Mouse (Mus musculus): ENCODE data around the gene Uox. TPM values are rescaled to one million over a fixed set of nuclear protein-coding genes. Genes with fewer than 3 reads are reported as not detected.

The Uox gene
- polyA plus RNA-seq, 1 experiment from 2014 or later: not detected

GRCm38 (mm10) chr3:146610322-146610721 lies 40.1 kb downstream of the Uox start:
- Histone ChIP-seq H3K9ac (replicated peaks; ENCODE audit: low read depth, low read length) (no peak overlapping the region), H3K27me3 (ENCODE audit: control insufficient read depth, insufficient read depth, low read length) (no peaks in the 10 kb centered on the region), H3K4me2 (replicated peaks; ENCODE audit: low read depth, low read length) (no peak overlapping the region), H3K4me1 (ENCODE audit: control insufficient read depth, insufficient read depth, low read length) (no peaks in the 10 kb centered on the region), H3K9me3 (ENCODE audit: control insufficient read depth, low read depth, low read length) (no peaks in the 10 kb centered on the region), H3K36me3 (ENCODE audit: control insufficient read depth, insufficient read depth, low read length) (no peaks in the 10 kb centered on the region), H3K4me3 (ENCODE audit: low read depth, low read length) (no peak overlapping the region), H3K27ac (ENCODE audit: low read length) (no peak overlapping the region)
- no peak for ATAC-seq (ENCODE audit: insufficient number of reproducible peaks, insufficient read depth, low FRiP score, low read depth)
- WGBS: 85% methylated on average over 10 of the region's 10 CpGs

DNA sequence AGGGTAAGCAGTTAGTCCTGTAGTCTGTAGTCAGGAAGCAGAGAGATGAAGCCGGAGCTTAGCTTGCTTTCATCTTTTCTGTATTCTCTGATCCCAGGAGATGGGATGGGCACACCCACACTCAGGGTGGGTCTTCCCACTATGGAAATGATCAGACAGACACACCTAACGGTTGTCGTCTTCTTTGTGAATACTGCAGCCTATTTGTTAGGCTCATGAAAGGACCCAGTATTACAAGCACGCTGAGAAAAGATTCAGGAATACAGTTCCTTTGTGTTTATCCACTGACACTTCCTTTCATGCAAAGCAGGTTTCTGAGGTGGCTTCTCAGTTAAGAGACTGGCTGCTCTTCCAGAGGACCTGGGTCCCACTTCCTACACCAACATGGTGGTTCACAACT lies 41.0 kb downstream of the Uox start:
- H3K9me3 ChIP-seq (ENCODE audit: control insufficient read depth, low read depth, low read length): no peaks in the 10 kb centered on the region
- no peak overlapping the region for H3K9ac ChIP-seq (replicated peaks; ENCODE audit: low read depth, low read length)
- no peaks in the 10 kb centered on the region for H3K27me3 ChIP-seq (ENCODE audit: control insufficient read depth, insufficient read depth, low read length)
- no peak overlapping the region for H3K4me2 ChIP-seq (replicated peaks; ENCODE audit: low read depth, low read length)
- H3K27ac ChIP-seq (ENCODE audit: low read length): no peak overlapping the region
- no peak for ATAC-seq (ENCODE audit: insufficient number of reproducible peaks, insufficient read depth, low FRiP score, low read depth)
- no peaks in the 10 kb centered on the region for H3K36me3 ChIP-seq (ENCODE audit: control insufficient read depth, insufficient read depth, low read length)
- no peaks in the 10 kb centered on the region for H3K4me1 ChIP-seq (ENCODE audit: control insufficient read depth, insufficient read depth, low read length)
- WGBS: 79% methylated on average over 4 of the region's 4 CpGs
- no peak overlapping the region for H3K4me3 ChIP-seq (ENCODE audit: low read depth, low read length)

GRCm38 (mm10) chr3:146611821-146612220 lies 41.6 kb downstream of the Uox start:
- H3K4me2 ChIP-seq (replicated peaks; ENCODE audit: low read depth, low read length): no peak overlapping the region
- H3K4me3 ChIP-seq (ENCODE audit: low read depth, low read length): no peak overlapping the region
- 82% methylated on average over 4 of the region's 4 CpGs for WGBS
- H3K27ac ChIP-seq (ENCODE audit: low read length): no peak overlapping the region
- no peak for ATAC-seq (ENCODE audit: insufficient number of reproducible peaks, insufficient read depth, low FRiP score, low read depth)
- H3K9ac ChIP-seq (replicated peaks; ENCODE audit: low read depth, low read length): no peak overlapping the region
- no peaks in the 10 kb centered on the region for H3K27me3 ChIP-seq (ENCODE audit: control insufficient read depth, insufficient read depth, low read length)
- H3K9me3 ChIP-seq (ENCODE audit: control insufficient read depth, low read depth, low read length): no peaks in the 10 kb centered on the region
- H3K4me1 ChIP-seq (ENCODE audit: control insufficient read depth, insufficient read depth, low read length): no peaks in the 10 kb centered on the region
- no peaks in the 10 kb centered on the region for H3K36me3 ChIP-seq (ENCODE audit: control insufficient read depth, insufficient read depth, low read length)

GRCm38 (mm10) chr3:146615496-146615895 lies 45.3 kb downstream of the Uox start, which contains the start of gene Dnase2b:
Gene Dnase2b (minus strand): TSS chr3:146615596.
- 90% methylated on average over 4 of the region's 4 CpGs for WGBS
- Histone ChIP-seq H3K4me3 (ENCODE audit: low read depth, low read length) (no peak within 1 kb of the TSS), H3K4me1 (ENCODE audit: control insufficient read depth, insufficient read depth, low read length) (no peaks in the 10 kb centered on the region), H3K36me3 (ENCODE audit: control insufficient read depth, insufficient read depth, low read length) (no peaks in the 10 kb centered on the region), H3K9ac (replicated peaks; ENCODE audit: low read depth, low read length) (no peak within 1 kb of the TSS), H3K27me3 (ENCODE audit: control insufficient read depth, insufficient read depth, low read length) (no peaks in the 10 kb centered on the region), H3K27ac (ENCODE audit: low read length) (no peak within 1 kb of the TSS), H3K4me2 (replicated peaks; ENCODE audit: low read depth, low read length) (no peak within 1 kb of the TSS), H3K9me3 (ENCODE audit: control insufficient read depth, low read depth, low read length) (no peaks in the 10 kb centered on the region)
- ATAC-seq (ENCODE audit: insufficient number of reproducible peaks, insufficient read depth, low FRiP score, low read depth): no peak

- no peak overlapping the region for H3K4me2 ChIP-seq (replicated peaks; ENCODE audit: low read depth, low read length)
- no peaks in the 10 kb centered on the region for H3K9me3 ChIP-seq (ENCODE audit: control insufficient read depth, low read depth, low read length)
- H3K4me1 ChIP-seq (ENCODE audit: control insufficient read depth, insufficient read depth, low read length): no peaks in the 10 kb centered on the region
- H3K9ac ChIP-seq (replicated peaks; ENCODE audit: low read depth, low read length): no peak overlapping the region
- H3K36me3 ChIP-seq (ENCODE audit: control insufficient read depth, insufficient read depth, low read length): no peaks in the 10 kb centered on the region
- WGBS: 67% methylated on average over 5 of the region's 5 CpGs
- no peak for ATAC-seq (ENCODE audit: insufficient number of reproducible peaks, insufficient read depth, low FRiP score, low read depth)
- no peak overlapping the region for H3K4me3 ChIP-seq (ENCODE audit: low read depth, low read length)
- no peaks in the 10 kb centered on the region for H3K27me3 ChIP-seq (ENCODE audit: control insufficient read depth, insufficient read depth, low read length)
- no peak overlapping the region for H3K27ac ChIP-seq (ENCODE audit: low read length)
These were observed 46.5 kb downstream of the Uox start for GRCm38 (mm10) chr3:146616533-146617283.

GRCm38 (mm10) chr3:146617946-146618345 lies 47.7 kb downstream of the Uox start:
- no peaks in the 10 kb centered on the region for H3K4me1 ChIP-seq (ENCODE audit: control insufficient read depth, insufficient read depth, low read length)
- ATAC-seq (ENCODE audit: insufficient number of reproducible peaks, insufficient read depth, low FRiP score, low read depth): no peak
- H3K27me3 ChIP-seq (ENCODE audit: control insufficient read depth, insufficient read depth, low read length): no peaks in the 10 kb centered on the region

GRCm38 (mm10) chr3:146618357-146618756 lies 48.1 kb downstream of the Uox start:
- Histone ChIP-seq H3K4me1 (ENCODE audit: control insufficient read depth, insufficient read depth, low read length) (no peaks in the 10 kb centered on the region), H3K27ac (ENCODE audit: low read length) (no peak overlapping the region), H3K9ac (replicated peaks; ENCODE audit: low read depth, low read length) (no peak overlapping the region), H3K36me3 (ENCODE audit: control insufficient read depth, insufficient read depth, low read length) (no peaks in the 10 kb centered on the region), H3K9me3 (ENCODE audit: control insufficient read depth, low read depth, low read length) (no peaks in the 10 kb centered on the region), H3K27me3 (ENCODE audit: control insufficient read depth, insufficient read depth, low read length) (no peaks in the 10 kb centered on the region), H3K4me3 (ENCODE audit: low read depth, low read length) (no peak overlapping the region), H3K4me2 (replicated peaks; ENCODE audit: low read depth, low read length) (no peak overlapping the region)
- WGBS: 61% methylated on average over 4 of the region's 4 CpGs
- no peak for ATAC-seq (ENCODE audit: insufficient number of reproducible peaks, insufficient read depth, low FRiP score, low read depth)

More at GRCm38 (mm10) chr3:146617946-146618345, 47.7 kb downstream of the Uox start:
- Histone ChIP-seq H3K9me3 (ENCODE audit: control insufficient read depth, low read depth, low read length) (no peaks in the 10 kb centered on the region), H3K36me3 (ENCODE audit: control insufficient read depth, insufficient read depth, low read length) (no peaks in the 10 kb centered on the region), H3K9ac (replicated peaks; ENCODE audit: low read depth, low read length) (no peak overlapping the region), H3K27ac (ENCODE audit: low read length) (no peak overlapping the region), H3K4me2 (replicated peaks; ENCODE audit: low read depth, low read length) (no peak overlapping the region), H3K4me3 (ENCODE audit: low read depth, low read length) (no peak overlapping the region)

- Histone ChIP-seq H3K27ac (ENCODE audit: low read length) (no peak overlapping the region), H3K27me3 (ENCODE audit: control insufficient read depth, insufficient read depth, low read length) (no peaks in the 10 kb centered on the region), H3K9ac (replicated peaks; ENCODE audit: low read depth, low read length) (no peak overlapping the region), H3K36me3 (ENCODE audit: control insufficient read depth, insufficient read depth, low read length) (no peaks in the 10 kb centered on the region), H3K4me3 (ENCODE audit: low read depth, low read length) (no peak overlapping the region), H3K4me1 (ENCODE audit: control insufficient read depth, insufficient read depth, low read length) (no peaks in the 10 kb centered on the region), H3K4me2 (replicated peaks; ENCODE audit: low read depth, low read length) (no peak overlapping the region), H3K9me3 (ENCODE audit: control insufficient read depth, low read depth, low read length) (no peaks in the 10 kb centered on the region)
- no peak for ATAC-seq (ENCODE audit: insufficient number of reproducible peaks, insufficient read depth, low FRiP score, low read depth)
- 85% methylated on average over 10 of the region's 10 CpGs for WGBS
These were observed 49.9 kb downstream of the Uox start for GRCm38 (mm10) chr3:146620101-146620500.

Data from stomach, embryonic 14.5 days (tissue).